Mouse (Mus musculus) adipocyte (in vitro differentiated cells): ENCODE measurements around the gene Zfp787.
"Not testable (repeated sequence)": the region's sequence is repeated elsewhere in the genome, so short reads cannot be mapped to it uniquely, and the experiment has no call there.

Experiments used
- DNase-seq: peaks from one replicate; pipeline ENCODE4 v3.0.0-alpha.2; 2016; ENCODE audit warnings: low spot score

The Zfp787 gene

GRCm38 (mm10) chr7:6162172-6162571 is 6.4 kb upstream of the Zfp787 start:
- DNase-seq = no peak

GRCm38 (mm10) chr7:6161541-6161940 is 5.7 kb upstream of the Zfp787 start:
- DNase-seq = no peak

- DNase-seq = no peak
Measured at GRCm38 (mm10) chr7:6159604-6160003, 3.8 kb upstream of the Zfp787 start.

- no peak for DNase-seq
Measured at GRCm38 (mm10) chr7:6157479-6157878, 1.7 kb upstream of the Zfp787 start.

GRCm38 (mm10) chr7:6156901-6157472 is 1.2 kb upstream of the Zfp787 start:
- no peak for DNase-seq

- DNase-seq = peak; percentile 79
Measured at GRCm38 (mm10) chr7:6155031-6155872, 545 bp downstream of the Zfp787 start.

- DNase-seq = peak; percentile 48
Measured at GRCm38 (mm10) chr7:6154164-6154563, 1.6 kb downstream of the Zfp787 start.

GRCm38 (mm10) chr7:6153131-6153530 is 2.7 kb downstream of the Zfp787 start:
- DNase-seq = no peak

GRCm38 (mm10) chr7:6152036-6152435 is 3.8 kb downstream of the Zfp787 start:
- DNase-seq = no peak

- DNase-seq = no peak
Measured at GRCm38 (mm10) chr7:6151266-6151665, 4.5 kb downstream of the Zfp787 start.

- no peak for DNase-seq
Measured at GRCm38 (mm10) chr7:6147688-6148087, 8.1 kb downstream of the Zfp787 start.

GRCm38 (mm10) chr7:6146982-6147325 is 8.8 kb downstream of the Zfp787 start:
- peak; percentile 34 for DNase-seq

- DNase-seq = no peak
Measured at GRCm38 (mm10) chr7:6146194-6146981, 9.4 kb downstream of the Zfp787 start.

- no peak for DNase-seq
Measured at GRCm38 (mm10) chr7:6145423-6146188, 10.2 kb downstream of the Zfp787 start.

GRCm38 (mm10) chr7:6143991-6144531 is 11.7 kb downstream of the Zfp787 start:
- peak; percentile 62 for DNase-seq

- no peak for DNase-seq
Measured at GRCm38 (mm10) chr7:6139295-6139694, 16.5 kb downstream of the Zfp787 start.

- DNase-seq = no peak
Measured at GRCm38 (mm10) chr7:6136497-6136896, 19.3 kb downstream of the Zfp787 start.

- DNase-seq = no peak
Measured at GRCm38 (mm10) chr7:6132646-6133045, 23.2 kb downstream of the Zfp787 start.

- no peak for DNase-seq
Measured at GRCm38 (mm10) chr7:6130346-6130745, 25.5 kb downstream of the Zfp787 start.

- peak; percentile 87 for DNase-seq
Measured at GRCm38 (mm10) chr7:6126690-6127448, 28.9 kb downstream of the Zfp787 start.

GRCm38 (mm10) chr7:6121128-6121527 is 34.7 kb downstream of the Zfp787 start:
- not testable (repeated sequence) for DNase-seq
